Mouse (Mus musculus) ES-CJ7 (cell line): Measurements from ENCODE around the gene Cyp2c23.
A peak's percentile ranks its signal among the peaks of the same experiment; 100 is the strongest.

Source experiments
- DNase-seq: peaks from one replicate; pipeline ENCODE4 v3.0.0; 2011; ENCODE audit warnings: low read depth, low spot score

Cyp2c23 gene

DNA sequence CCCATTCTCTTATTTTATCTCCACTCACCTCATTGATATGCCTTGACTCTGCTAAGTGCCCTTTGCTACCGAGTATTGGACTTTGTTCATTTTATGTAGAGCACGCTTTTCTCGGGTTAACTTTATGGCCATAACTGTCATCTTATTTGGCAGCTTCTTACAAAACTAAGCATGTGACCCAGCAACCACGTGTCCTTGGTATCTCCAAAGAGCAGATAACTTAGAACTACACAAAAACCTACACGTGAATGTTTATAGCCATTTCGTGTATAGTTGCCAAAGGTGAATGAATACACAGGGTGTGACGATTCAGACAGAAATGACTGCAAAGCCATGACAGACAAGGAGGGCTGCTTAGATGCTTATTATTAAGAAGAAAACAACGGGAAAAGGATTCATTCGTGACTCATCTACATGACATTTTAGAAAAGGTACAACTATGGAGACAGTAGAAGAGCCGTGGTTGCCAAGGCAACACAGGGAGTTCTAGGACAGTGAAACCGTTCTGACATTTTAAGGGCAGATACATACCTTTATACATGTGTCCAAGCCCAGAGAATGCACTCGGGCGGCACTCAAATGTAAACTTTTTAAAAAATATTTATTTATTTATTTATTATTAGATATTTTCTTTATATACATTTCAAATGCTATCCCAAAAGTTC is 4.0 kb downstream of the Cyp2c23 start:
- no peak for DNase-seq

- DNase-seq: peak; percentile 77
These were observed 5.9 kb downstream of the Cyp2c23 start for GRCm38 (mm10) chr19:44023066-44023465.

DNA sequence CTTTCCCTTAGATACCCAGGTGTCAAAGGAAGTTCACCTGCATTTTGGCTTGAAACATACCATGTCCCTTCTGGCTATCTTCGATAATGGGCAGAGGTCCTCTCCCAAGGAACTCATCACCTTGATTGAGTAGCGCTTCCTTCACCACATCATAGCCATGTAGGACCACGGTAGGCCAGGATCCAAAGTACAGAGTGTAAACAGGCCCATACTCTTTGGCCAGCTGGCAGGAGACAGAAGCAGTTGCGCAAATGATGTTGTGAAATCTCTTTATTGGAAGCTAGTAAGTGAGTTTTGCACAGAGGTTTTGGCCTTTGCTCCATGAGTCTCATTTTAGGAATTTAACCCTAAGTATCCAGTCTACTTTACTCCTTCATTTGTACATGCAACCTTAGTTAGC is 7.5 kb downstream of the Cyp2c23 start:
- no peak for DNase-seq

DNA sequence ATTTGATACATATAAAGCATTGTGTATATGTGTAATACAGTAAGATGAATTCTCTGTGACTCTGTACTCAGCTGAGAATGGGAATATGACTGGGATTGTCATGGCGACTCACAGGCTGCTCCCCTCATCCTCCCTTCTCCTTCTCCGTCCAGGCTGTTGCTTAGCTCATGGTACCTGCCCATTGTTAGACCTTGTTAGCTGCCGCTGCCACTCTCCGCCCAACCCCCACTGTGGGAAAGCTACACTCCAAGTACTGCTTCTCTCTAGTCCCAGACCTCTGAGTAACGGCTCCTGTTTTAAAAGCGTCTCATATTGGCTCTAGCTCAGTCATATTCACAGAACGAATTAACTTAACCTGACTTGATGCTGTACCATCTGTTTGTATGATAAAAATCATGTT is 9.3 kb downstream of the Cyp2c23 start:
- no peak for DNase-seq

DNA sequence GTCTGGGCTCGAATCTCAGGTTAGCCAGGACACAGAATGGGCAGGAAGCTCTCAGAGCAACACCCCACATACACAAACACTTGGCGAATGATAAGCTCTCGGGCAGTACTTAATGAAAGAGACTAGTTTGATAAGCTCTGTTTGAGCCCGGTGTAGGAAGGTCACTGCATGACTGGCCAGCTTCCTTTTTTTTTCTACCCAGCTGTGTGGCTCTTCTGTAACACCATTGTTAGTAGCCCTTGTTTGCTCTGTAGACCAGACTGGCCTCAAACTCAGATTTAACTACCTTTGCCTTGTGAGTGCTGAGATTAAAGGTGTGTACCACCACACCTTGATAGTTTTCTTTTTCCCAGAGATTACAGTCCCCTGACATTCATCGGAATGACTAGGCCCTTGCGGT is 15.1 kb downstream of the Cyp2c23 start:
- no peak for DNase-seq

- DNase-seq: no peak
These were observed 20.2 kb downstream of the Cyp2c23 start for GRCm38 (mm10) chr19:44008784-44009183.

GRCm38 (mm10) chr19:44007186-44007585 is 21.8 kb downstream of the Cyp2c23 start:
- no peak for DNase-seq

GRCm38 (mm10) chr19:44005025-44005424 is 24.0 kb downstream of the Cyp2c23 start:
- DNase-seq: no peak

DNA sequence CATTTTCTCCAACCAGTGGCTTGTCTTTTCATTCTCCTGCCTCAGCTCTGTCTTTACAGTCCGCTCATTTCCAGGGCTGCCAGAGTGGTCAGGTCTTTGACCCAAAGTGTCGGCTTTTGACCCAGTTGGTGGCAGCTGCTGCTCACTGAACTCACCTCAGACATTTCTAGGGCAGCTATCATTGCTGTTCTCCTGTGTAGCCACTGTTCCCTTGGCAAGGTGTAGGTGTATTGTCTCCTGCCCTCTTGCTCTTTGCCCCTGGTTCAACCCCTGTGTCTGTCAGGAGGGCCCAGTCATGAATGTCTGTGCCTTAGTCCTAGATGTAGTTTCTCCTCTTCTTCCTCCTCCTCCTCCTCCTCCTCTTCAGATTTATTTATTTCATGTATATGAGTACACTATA is 24.7 kb downstream of the Cyp2c23 start:
- no peak for DNase-seq

GRCm38 (mm10) chr19:44000720-44001119 is 28.3 kb downstream of the Cyp2c23 start:
- no peak for DNase-seq

DNA sequence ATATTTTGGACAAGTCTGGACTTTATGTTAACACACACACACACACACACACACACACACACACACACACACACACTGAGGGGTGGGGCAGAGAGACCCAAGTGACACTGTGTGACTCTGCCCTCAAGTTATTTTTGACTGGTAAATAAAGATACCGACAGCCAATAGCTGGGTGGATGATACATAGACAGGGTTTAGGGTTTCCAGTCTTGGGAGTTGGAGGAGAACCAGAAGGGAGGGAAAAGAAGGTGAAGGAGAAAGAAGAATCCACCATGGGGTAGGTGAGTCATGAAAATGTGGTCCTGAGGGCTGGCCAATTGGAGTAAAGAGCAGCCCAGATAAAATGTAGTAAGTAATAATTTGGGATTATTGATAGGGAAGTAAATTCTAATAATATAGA is 28.9 kb downstream of the Cyp2c23 start:
- no peak for DNase-seq

- DNase-seq: no peak
These were observed 30.0 kb downstream of the Cyp2c23 start for GRCm38 (mm10) chr19:43998802-43999527.

GRCm38 (mm10) chr19:43998101-43998500 is 30.9 kb downstream of the Cyp2c23 start:
- DNase-seq: no peak

- no peak for DNase-seq
These were observed 33.6 kb downstream of the Cyp2c23 start for GRCm38 (mm10) chr19:43995427-43995826.

GRCm38 (mm10) chr19:43992464-43992863 is 36.5 kb downstream of the Cyp2c23 start:
- DNase-seq: no peak

DNA sequence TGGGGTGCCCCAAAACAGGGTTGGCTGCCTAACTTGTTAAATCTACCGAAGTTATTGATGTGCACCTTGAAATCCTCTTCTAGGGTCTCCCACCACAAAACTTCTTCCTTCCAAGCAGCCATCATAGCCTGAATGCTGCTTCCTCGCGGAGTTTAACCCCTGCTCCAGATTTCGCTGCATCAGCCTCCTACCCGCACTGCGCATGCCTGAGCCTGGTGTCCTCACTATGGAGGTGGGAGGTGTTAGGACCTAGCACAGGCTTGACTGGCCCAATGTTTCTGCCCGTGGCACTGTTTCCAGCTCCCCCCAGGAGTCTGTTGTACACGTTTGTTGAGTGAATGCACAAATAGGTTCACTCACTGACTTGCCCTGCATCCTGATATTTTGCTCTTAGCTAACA is 38.6 kb downstream of the Cyp2c23 start:
- DNase-seq: peak; percentile 40

DNA sequence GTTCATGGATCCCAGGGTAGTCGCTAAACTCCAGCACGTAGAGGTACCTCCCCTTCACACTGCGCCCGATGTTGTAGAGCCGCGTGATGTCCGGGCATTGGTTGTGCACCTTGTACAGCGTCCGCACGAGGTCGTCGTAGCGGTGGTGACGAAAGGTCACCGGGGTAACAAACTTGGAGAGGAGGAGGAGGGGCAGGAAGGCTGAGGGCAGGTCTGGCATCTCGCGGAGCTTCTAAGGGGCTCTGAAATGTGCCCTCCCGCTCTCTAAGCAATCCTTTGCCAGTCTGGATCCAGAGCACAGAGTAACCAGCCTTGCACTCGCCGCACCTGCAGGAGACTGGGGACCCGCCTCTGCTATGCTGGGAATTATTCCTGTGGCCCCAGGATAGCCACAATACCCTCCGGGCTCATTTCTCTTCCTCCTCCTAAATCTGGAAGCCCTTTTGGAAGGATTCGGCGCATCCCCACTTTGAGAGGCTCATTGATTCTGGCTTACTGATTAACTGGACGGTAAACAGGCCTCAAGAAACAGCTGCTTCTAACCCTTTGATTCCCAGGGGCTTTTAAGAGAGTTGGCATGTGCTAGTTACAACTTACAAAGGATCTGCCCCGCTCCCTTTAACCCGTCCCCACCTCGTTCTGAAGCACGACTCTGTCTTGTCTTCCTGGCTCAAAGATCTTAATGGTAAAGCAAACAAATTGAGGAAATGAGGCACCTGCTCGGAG is 42.8 kb downstream of the Cyp2c23 start, which contains the start of gene Cpn1:
Gene Cpn1, minus strand, starts transcription at position 488 of the 726 bp plus-strand sequence.
- peak; percentile 83 for DNase-seq

DNA sequence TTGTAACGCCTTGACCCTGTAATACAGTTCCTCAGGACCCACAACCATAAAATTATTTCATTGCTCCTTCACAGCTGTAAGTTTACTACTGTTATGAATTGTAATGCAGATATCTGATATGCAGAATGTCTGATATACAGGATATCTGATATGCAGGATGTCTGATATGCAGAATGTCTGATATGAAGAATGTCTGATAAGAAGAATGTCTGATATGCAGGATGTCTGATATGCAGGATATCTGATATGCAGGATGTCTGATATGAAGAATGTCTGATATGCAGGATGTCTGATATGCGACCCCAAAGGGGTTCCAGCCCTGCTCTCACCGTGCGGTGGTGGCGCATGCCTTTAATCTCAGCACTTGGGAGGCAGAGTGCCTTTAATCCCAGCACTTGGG is 47.0 kb downstream of the Cyp2c23 start:
- DNase-seq: no peak

GRCm38 (mm10) chr19:43980711-43981110 is 48.3 kb downstream of the Cyp2c23 start:
- DNase-seq: peak; percentile 28

DNA sequence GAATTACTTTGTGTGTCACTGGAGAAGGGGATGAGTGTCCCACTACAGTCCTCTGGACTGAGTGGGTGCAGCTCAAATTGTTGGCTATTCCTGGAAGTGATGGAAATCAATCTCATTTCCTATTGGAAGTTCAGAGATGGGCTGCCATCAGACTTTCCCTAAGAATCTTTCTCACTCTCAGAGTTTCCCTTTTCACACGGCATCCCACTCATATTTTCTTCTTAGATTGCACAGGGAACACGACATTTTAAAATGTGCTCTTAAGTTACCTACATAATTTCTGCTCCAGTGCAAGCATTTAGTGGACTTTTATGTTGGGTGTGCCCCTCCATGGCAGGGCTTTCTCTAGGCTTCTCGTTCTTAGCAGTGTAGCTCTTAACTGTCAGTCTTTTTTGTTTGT is 51.2 kb downstream of the Cyp2c23 start:
- no peak for DNase-seq

DNA sequence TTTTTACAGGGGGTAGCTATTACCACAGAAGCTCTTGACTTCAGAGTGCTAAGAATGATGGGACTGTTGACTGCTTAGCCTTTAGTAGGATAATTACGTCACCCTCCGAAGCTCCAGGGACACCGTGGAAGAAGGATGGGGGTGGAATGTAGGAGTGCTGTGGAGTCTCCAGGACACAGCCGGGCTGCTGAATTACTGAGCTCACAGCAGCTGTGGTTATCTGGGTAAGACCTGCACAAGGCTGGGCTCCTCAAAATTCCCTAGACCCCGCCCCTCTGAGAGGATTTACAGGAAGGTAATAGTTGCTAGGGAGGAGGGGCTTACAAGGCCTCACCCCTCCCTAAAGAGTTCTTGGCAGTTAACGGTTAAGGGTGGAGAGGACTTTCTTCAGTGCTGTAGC is 52.3 kb downstream of the Cyp2c23 start:
- peak; percentile 64 for DNase-seq

- no peak for DNase-seq
These were observed 54.8 kb downstream of the Cyp2c23 start for GRCm38 (mm10) chr19:43974221-43974620.

DNA sequence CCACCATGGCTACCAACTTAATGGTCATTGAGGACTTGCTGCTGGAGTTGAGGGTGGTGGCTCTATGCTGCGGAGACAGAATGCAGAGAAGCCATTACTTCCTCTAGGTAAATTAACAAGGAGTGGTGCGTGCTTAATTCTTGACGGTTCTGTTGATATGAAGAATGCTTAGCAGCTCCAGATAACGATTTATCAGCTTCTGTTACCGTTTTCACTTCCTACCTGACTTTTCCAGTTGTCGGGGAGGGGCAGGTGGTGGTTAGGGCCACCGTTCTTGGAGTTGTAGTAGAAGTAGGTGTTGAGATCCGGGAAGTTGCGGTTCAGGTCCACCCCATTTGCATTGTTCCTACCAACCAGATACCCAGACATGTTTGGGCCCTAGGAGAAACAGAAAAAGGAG is 55.3 kb downstream of the Cyp2c23 start:
- no peak for DNase-seq
